Mouse (Mus musculus) right cerebral cortex, postnatal 36 days (tissue): ENCODE results near the gene Ntrk3.

Source experiments
- DNase-seq, 2 experiments: peaks; one replicate each; pipeline ENCODE4 v3.0.0; 2022; ENCODE audit warnings: low spot score in 2 of 2, mixed read lengths in 1 of 2

The Ntrk3 gene

DNA sequence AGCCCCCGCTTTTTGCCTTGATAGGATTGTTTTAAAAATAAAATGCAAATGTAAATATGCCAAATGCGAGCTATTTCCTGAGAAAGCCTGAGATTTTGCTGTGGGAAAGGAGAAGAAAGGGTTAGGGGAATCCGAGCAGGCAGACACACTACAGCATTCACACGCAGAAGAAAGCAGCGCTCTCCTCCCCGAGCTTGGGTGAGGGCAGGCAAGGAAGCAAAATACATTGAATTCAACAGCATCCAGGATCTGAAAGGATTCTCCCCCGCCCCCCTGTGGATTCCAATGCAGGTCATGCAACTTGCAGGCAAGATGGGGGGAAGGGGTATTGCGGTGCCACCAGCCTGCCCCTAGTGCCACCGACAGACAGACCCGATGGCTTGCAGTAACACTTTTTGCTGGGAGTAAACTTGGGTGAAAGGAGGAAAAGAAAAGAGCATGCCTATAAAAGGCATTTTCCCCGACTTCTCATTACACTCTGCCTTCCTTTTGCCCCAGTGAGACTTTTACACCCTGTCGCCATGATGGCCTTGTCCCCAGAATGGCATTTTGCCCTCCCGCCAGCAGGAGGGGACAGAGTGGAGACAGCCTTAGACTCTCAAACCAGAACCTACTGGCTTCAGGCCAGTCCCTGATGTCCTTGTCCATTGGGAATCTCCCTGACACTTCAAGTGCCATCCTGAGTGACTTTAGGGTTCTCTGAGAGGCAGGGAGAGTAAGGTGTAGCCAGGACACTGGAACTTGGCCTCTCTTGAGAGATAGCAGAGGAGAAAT is 158.2 kb downstream of the Ntrk3 start:
- DNase-seq = no peak

DNA sequence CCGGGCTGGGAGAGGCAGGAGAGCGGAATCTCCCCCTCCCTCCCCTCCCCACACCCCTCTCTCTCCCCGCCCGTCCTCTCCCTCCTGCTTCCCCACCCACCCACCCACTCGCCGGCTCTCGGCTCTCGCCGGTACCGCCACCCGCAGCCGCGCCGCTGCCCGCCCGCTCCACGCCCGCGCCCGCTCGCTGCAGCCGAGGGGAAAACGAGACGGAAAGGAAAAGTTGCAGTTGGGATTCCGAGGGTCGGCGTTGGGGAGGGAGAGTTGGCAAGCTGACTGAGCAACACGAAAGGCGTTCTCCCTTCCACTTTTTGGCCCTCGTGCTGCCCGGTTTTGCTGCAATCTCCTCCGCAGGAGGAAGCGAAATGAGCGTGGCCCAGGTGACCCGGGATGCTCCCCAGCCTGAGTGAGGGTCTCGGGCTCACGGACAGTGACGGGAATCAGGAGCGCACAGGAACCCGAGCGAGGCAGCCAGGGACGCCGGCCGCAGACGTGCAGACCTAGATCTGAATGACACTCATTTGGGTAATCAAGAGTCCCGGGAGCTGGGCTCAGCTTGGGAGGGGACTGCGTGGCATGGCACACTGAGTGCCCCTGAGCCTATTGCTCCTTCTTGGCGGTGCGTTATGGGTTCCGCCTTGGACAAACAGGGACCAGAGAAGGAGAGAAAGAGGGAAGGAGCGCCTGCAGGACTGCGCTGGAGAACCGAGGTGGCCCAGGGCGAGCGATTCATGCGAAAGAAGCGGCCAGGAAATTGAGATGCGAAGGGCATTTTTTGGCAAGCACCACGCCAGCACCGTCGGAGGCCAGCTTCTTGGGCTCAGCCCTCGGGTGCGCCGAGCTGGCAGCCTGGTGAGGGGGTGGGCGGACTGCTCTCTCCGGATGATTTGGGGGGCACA is 159.1 kb downstream of the Ntrk3 start:
- peak in 1 of 2 experiments; percentile 30 for DNase-seq

DNA sequence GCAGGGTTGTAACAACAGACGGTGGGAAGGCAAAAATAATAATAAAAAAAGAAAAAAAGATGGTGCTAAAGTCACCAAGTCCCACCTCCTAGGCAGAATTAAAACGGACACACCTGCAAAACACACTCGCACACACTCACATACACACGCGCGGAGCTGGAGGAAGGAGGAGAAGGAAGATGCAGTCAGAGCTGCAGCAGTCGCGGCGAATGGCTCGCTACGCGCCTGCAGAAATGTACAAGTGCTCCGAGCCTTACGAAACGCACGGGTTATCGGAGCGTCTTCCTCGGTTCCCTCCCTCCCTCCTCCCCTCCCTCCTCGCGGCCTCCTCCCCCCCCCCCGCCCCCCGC is 159.7 kb downstream of the Ntrk3 start:
- peak; percentile 47 to 55 for DNase-seq

DNA sequence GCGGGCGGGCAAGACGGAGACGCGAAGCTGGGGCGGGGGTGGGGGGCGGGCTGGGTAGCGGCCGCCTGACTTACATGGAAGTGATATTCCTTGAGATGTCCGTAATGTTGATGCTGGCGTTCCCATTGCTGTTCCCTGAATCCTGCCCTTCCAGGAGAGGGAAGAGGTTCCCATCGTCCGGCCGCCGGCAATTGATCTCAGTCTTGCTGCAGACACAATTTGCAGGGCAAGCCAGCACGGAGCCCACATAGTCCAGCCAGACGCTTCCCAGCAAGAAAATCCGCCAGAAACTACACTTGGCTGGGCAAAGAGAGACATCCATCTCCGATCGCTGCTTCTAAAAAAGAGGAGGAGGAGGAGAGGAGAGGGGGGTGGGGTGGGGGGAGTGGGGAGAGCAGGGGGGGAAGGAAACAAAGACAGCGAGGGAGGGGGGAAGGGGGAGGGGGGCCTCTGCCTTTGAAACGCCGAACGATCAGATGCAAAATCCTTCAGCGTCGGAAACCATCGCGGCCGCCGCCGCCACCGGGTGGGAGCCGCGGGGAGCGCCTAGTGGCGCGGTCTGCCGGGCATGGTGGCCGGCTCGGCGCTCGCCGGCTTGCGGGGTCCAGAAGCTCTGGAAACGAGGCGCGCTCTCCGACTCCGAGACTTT is 160.2 kb downstream of the Ntrk3 start:
- DNase-seq = no peak

- no peak for DNase-seq
Observed at GRCm38 (mm10) chr7:78576706-78577461, 160.9 kb downstream of the Ntrk3 start.

DNA sequence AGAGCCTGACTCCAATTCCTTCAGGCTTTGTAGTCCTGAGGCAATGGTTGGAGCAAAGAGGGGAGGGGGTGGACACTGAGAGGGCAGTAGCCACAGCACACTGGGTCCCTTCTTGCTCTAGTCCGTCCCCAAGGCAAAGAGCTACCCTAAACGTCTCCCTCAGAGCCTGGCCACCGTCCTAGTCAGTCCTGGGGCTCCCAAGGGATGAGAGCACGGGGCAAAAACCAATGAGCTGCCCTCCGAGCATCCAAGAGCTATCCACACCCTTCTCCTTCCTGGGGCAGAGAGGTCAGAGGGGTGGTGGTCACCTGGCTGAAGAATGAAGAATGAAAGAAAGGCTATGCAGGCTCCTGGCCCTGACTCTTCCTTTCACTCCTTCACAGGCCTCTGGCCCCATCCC is 161.6 kb downstream of the Ntrk3 start:
- DNase-seq = no peak

DNA sequence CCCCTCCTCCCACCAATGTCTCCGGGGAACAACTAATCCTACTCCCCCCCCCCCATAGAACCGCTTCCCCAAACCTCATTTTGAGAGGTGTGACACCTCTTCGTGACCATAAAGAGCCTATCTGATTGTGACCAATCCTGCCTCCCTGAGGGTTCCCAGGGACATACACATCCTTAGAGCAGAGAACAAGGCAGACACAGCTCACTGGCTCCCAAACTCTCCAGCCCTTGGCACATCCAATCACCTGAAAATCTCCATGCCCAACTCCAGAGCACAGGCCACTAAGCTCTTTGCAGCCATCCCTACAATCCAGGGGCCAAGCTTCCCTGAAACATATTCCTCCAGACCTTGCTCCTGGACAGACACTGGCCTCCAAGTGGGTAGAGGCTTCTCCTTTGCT is 162.3 kb downstream of the Ntrk3 start:
- DNase-seq = no peak

DNA sequence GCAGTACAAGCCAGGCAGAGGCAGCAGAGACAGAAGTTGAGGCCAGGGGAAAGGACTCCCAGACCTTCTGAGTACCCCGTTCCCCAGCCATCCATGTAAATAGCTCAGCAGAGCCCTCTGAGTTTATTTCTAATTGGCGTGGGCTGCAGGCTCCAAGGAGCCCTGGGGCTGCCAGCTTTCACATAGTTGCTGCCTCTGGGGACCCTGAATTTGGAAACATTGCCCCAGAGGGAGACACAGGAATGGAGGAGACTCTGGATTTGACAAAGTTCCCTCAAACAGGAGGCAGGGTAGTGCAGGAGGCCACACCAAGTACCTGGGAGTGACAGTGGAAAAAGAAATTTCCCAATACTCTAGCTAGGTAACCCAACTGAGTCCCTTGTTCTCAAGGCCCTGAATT is 166.6 kb downstream of the Ntrk3 start:
- DNase-seq = no peak

DNA sequence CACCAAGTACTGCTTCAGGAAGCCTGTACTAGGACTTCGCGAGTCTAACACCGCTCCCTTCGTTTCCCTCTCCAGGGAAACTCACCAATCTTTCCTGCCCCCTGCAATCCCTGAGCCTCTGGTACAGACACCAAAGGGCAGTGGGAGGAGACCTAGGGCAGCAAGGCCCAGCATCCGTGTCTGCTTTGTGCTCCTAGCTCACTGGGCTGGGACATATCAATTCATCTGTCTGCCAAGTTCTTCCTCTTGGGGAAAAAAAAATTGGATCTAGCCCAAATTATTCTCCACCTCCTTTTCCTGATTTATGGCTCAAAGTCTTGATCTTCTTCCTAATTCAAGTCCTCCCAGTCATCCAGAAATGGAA is 168.6 kb downstream of the Ntrk3 start:
- DNase-seq = no peak

DNA sequence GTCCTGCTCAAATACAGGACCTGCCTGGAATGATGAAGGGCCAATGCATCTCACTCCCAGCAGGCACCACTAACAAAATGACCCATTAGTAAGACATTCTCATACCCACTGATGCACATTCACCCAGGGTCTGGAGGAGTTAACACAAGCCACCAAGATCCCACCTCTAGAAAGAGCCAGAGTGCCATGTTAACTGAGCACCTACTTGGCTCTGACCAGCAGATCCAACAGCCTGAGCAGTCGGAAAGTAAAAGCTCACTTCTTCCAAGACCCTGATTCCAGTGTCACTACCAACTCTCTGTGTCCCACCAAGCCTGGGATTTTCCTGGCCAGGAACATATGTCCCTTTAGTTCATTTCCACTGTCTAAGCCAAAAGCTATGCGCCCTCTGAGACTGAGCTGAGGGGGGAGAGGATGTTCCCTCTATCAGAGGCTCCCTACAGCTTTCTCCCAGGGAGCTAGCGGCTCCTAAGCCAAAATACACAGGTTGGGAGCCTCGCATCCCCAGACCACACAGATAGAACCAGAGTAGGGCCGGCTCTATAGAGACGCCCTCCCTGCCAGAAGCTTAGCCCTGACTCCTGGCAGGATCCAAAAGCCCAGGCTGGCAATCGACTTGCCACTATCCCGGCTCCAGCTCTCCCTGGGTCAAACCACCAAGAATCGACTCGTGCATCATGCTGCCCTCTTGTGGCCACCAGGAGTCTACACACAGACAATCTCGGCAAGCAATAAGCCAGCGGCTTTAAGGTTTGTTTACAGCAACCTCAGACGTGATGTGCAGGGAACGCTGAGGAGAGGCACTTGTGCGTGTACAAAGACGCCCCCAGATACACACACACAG is 169.2 kb downstream of the Ntrk3 start:
- DNase-seq = peak; percentile 34 to 39

DNA sequence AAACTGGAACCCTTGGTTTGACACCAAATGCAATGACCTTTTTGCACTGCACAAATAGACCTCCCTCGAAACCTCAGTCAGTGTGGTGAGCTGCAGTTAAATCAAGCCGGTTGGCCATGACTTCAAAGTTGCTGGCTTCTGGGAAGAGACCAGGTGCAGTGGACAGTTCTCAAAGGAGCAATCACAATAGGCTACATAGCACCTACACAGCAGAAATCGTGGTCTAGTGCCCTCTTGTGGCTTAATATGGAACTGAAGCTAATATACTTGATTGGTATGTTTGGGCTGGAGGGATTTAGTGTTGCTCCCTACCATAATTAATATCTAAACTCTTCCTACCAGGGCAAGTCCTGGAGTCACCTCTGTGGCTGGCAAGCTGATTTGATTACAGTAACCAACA is 171.2 kb downstream of the Ntrk3 start:
- DNase-seq = no peak

GRCm38 (mm10) chr7:78565386-78565785 is 172.4 kb downstream of the Ntrk3 start:
- no peak for DNase-seq

GRCm38 (mm10) chr7:78558503-78558902 is 179.3 kb downstream of the Ntrk3 start:
- no peak for DNase-seq

- no peak for DNase-seq
Observed at GRCm38 (mm10) chr7:78555532-78555931, 182.3 kb downstream of the Ntrk3 start.

DNA sequence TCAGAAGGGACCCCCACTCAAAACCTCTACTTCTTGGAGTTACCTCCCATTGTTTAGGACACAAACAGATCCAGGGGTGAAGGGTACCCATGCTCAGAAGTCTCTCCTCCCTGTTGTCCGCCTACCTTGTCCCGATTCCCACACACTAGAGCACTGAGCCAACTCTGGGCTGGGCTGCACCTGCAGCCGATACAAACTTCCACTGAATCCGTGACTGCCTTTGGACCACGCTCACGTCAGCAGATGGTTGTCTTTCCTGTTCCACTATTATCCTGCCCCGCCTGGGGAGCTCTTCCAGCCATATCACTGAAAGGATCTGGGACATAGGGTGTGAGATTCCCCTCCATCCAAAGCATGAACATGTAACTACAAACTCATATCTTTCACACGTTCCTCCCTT is 188.4 kb downstream of the Ntrk3 start:
- DNase-seq = no peak

- DNase-seq = no peak
Observed at GRCm38 (mm10) chr7:78548721-78549120, 189.1 kb downstream of the Ntrk3 start.

- DNase-seq = no peak
Observed at GRCm38 (mm10) chr7:78546551-78546950, 191.3 kb downstream of the Ntrk3 start.

DNA sequence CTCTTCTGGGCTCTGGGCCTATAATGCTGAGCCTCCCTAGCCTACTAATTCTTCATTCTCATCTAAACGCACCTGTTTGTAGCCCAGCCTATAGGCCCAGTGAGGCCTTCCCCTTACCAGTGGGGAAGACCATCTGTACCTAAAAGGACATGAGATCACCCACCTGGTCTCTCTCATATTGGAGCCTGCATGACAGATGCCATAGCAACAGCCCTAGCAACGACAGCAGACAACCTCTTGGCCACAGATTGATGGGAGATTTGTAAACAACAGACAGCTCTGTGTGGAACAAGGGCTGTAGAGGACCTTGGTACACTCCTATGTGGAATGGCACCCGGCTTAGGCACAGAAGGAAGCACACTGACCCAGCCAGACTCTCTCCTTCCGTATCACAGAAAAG is 195.3 kb downstream of the Ntrk3 start:
- no peak for DNase-seq

DNA sequence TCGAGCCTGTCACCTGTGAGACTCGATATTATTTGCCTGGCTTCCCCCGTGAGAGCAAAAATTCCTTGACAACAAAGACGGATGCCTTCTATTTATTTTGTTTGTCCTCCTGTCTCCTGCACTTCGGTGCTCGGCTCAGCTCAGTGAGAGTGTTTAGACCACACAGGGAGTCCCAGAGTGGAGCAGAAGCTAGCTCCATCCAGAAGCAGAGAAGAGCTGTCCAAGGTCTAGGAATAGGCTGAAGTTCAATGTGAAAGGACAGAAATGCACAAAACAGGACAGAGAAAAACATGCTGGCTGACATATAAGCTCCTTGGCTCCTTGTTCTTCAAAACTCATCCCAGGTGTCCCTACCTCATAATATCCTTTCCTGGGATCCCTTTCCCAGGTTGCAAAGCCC is 207.5 kb downstream of the Ntrk3 start:
- no peak for DNase-seq

GRCm38 (mm10) chr7:78528008-78528407 is 209.8 kb downstream of the Ntrk3 start:
- no peak for DNase-seq

- no peak for DNase-seq
Observed at GRCm38 (mm10) chr7:78527564-78527963, 210.2 kb downstream of the Ntrk3 start.
